Mouse (Mus musculus): ENCODE measurements around the gene Polr2a. TPM values are rescaled to one million over a fixed set of nuclear protein-coding genes. Genes with fewer than 3 reads are reported as not detected.

Gene Polr2a
- total and polyA plus RNA-seq, 3 experiments = 16.6 to 193 (median 73.9) TPM

GRCm38 (mm10) chr11:69791420-69791819 is 33.0 kb upstream of the Polr2a start:
- H3K9me3 ChIP-seq (replicated peaks; ENCODE audit: insufficient read depth, low read length) = no peaks in the 10 kb centered on the region
- peaks cover 3 to 7% of the 10 kb centered on the region in 2 experiments; a peak in 2 of 4 replicates for H3K4me1 ChIP-seq (ENCODE audit: control insufficient read depth in 1 of 2, insufficient read depth in 2 of 2, low read length in 2 of 2)
- no peaks in the 10 kb centered on the region for H3K27me3 ChIP-seq (ENCODE audit: control insufficient read depth in 1 of 2, insufficient read depth in 2 of 2, low read length in 2 of 2)
- no peak for TF ChIP-seq E2F4 (IDR thresholded peaks at IDR 0.05; ENCODE audit: borderline replicate concordance, low read depth, low read length)
- no peak for TF ChIP-seq EP300 (IDR thresholded peaks at IDR 0.05; ENCODE audit: low read depth in 1 of 2, low read length in 2 of 2)
- TF ChIP-seq BHLHE40 (IDR thresholded peaks at IDR 0.05; ENCODE audit: borderline replicate concordance, low read depth, low read length) = no peak
- no peak for TF ChIP-seq ZKSCAN1 (IDR thresholded peaks at IDR 0.05; ENCODE audit: low read depth, low read length)
- no peak for TF ChIP-seq SIN3A (IDR thresholded peaks at IDR 0.05; ENCODE audit: low read length)
- TF ChIP-seq USF1 (IDR thresholded peaks at IDR 0.05; ENCODE audit: low read depth, low read length) = no peak
- no peak for TF ChIP-seq MAFK (IDR thresholded peaks at IDR 0.05; ENCODE audit: borderline replicate concordance, low read depth, low read length)
- TF ChIP-seq TBP (IDR thresholded peaks at IDR 0.05; ENCODE audit: low read depth, low read length) = no peak
- no peak for TF ChIP-seq CHD1 (IDR thresholded peaks at IDR 0.05; ENCODE audit: low read depth, low read length)
- peaks cover 0 to 4% of the 10 kb centered on the region in 2 experiments; a peak in 2 of 4 replicates for H3K36me3 ChIP-seq (ENCODE audit: control insufficient read depth in 1 of 2, insufficient read depth in 2 of 2, low read length in 2 of 2)
- H3K27ac ChIP-seq (ENCODE audit: control insufficient read depth, low read depth, low read length) = no peak overlapping the region
- H3K4me3 ChIP-seq (ENCODE audit: control insufficient read depth in 1 of 2, insufficient read depth in 1 of 2, low read depth in 2 of 2, low read length in 2 of 2) = no peak overlapping the region
- H3K9ac ChIP-seq (ENCODE audit: control insufficient read depth, low read depth, low read length, poor library complexity, severe bottlenecking) = no peak overlapping the region
- DNase-seq (ENCODE audit: low read depth, low spot score) = no peak
- no peaks in the 10 kb centered on the region for H3K79me2 ChIP-seq (ENCODE audit: control insufficient read depth, insufficient read depth, low read length, poor library complexity)

DNA sequence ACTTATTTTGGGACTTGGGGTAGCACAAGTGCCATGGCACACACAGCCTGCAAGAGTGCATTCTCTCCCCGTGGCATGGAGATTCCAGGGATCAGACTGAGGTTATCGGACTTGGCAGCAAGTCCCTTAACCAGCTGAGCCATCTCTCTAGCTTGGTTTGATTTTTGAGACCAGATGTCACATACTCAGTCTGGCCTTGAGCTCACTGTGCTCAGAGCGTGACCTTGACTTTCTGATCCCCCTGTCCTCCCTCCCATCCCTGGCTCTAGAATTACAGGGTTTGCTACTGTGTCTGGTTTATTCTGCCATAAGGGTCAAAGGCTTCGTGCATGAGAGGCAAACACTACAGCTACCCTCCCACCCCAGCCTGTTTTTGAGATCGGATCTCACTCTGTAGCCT is 31.0 kb upstream of the Polr2a start:
- H3K9ac ChIP-seq (ENCODE audit: control insufficient read depth, low read depth, low read length, poor library complexity, severe bottlenecking) = no peak overlapping the region
- DNase-seq (ENCODE audit: low read depth, low spot score) = no peak
- TF ChIP-seq SIN3A (IDR thresholded peaks at IDR 0.05; ENCODE audit: low read length) (no peak), MAZ (IDR thresholded peaks at IDR 0.05; ENCODE audit: low read depth, low read length) (no peak), MYB (IDR thresholded peaks at IDR 0.05; ENCODE audit: low read depth, low read length) (no peak), USF1 (IDR thresholded peaks at IDR 0.05; ENCODE audit: low read depth, low read length) (no peak), MEF2A (IDR thresholded peaks at IDR 0.05; ENCODE audit: extremely low read depth, insufficient replicate concordance, low read depth, low read length, poor library complexity, severe bottlenecking) (no peak), CHD1 (IDR thresholded peaks at IDR 0.05; ENCODE audit: low read depth, low read length) (no peak), GATA1 (IDR thresholded peaks at IDR 0.05; ENCODE audit: low read depth, low read length) (no peak), NRF1 (IDR thresholded peaks at IDR 0.05; ENCODE audit: insufficient read depth, low read depth, low read length, poor library complexity, severe bottlenecking) (no peak), E2F4 (IDR thresholded peaks at IDR 0.05; ENCODE audit: borderline replicate concordance, low read depth, low read length) (no peak), ETS1 (IDR thresholded peaks at IDR 0.05; ENCODE audit: low read depth, low read length) (no peak), CTCF (IDR thresholded peaks at IDR 0.05 in 2 of 3, conservative IDR thresholded peaks at IDR 0.05 in 1 of 3; ENCODE audit: control insufficient read depth in 1 of 3, insufficient read depth in 1 of 3, low read depth in 2 of 3, low read length in 3 of 3, poor library complexity in 1 of 3, severe bottlenecking in 1 of 3) (no peak), CHD2 (IDR thresholded peaks at IDR 0.05; ENCODE audit: low read length) (no peak), USF2 (IDR thresholded peaks at IDR 0.05; ENCODE audit: borderline replicate concordance in 1 of 2, insufficient read depth in 1 of 2, low read depth in 1 of 2, low read length in 2 of 2) (no peak)
- no peak overlapping the region for H3K27ac ChIP-seq (ENCODE audit: control insufficient read depth, low read depth, low read length)
- H3K4me1 ChIP-seq (ENCODE audit: control insufficient read depth in 1 of 2, insufficient read depth in 2 of 2, low read length in 2 of 2) = peaks cover 2 to 9% of the 10 kb centered on the region in 2 experiments; a peak in 3 of 4 replicates
- H3K36me3 ChIP-seq (ENCODE audit: control insufficient read depth in 1 of 2, insufficient read depth in 2 of 2, low read length in 2 of 2) = peaks cover 0 to under 1% of the 10 kb centered on the region in 2 experiments; a peak in 2 of 4 replicates
- no peaks in the 10 kb centered on the region for H3K27me3 ChIP-seq (ENCODE audit: control insufficient read depth in 1 of 2, insufficient read depth in 2 of 2, low read length in 2 of 2)
- peaks cover 3% of the 10 kb centered on the region; the same call in 1 of the 2 replicates for H3K79me2 ChIP-seq (ENCODE audit: control insufficient read depth, insufficient read depth, low read length, poor library complexity)
- H3K9me3 ChIP-seq (replicated peaks; ENCODE audit: insufficient read depth, low read length) = no peaks in the 10 kb centered on the region
- H3K4me3 ChIP-seq (ENCODE audit: control insufficient read depth in 1 of 2, insufficient read depth in 1 of 2, low read depth in 2 of 2, low read length in 2 of 2) = no peak overlapping the region
